Mouse (Mus musculus): Measurements from ENCODE around the gene Slc13a5. TPM values are rescaled to one million over a fixed set of nuclear protein-coding genes. Genes with fewer than 3 reads are reported as not detected.

The Slc13a5 gene
- total and polyA plus RNA-seq, 3 experiments: not detected

- Histone ChIP-seq H3K27ac (ENCODE audit: control insufficient read depth, low read depth, low read length) (no peak overlapping the region), H3K36me3 (ENCODE audit: control insufficient read depth in 1 of 2, insufficient read depth in 2 of 2, low read length in 2 of 2) (no peaks in the 10 kb centered on the region), H3K9ac (ENCODE audit: control insufficient read depth, low read depth, low read length, poor library complexity, severe bottlenecking) (no peak overlapping the region), H3K27me3 (ENCODE audit: control insufficient read depth in 1 of 2, insufficient read depth in 2 of 2, low read length in 2 of 2) (peaks cover 33 to 41% of the 10 kb centered on the region in 2 experiments), H3K4me1 (ENCODE audit: control insufficient read depth in 1 of 2, insufficient read depth in 2 of 2, low read length in 2 of 2) (no peaks in the 10 kb centered on the region), H3K9me3 (replicated peaks; ENCODE audit: insufficient read depth, low read length) (no peaks in the 10 kb centered on the region), H3K79me2 (ENCODE audit: control insufficient read depth, insufficient read depth, low read length, poor library complexity) (no peaks in the 10 kb centered on the region), H3K4me3 (ENCODE audit: control insufficient read depth in 1 of 2, insufficient read depth in 1 of 2, low read depth in 2 of 2, low read length in 2 of 2) (no peak overlapping the region)
- DNase-seq (ENCODE audit: low read depth, low spot score): no peak
- no peak for TF ChIP-seq ETS1 (IDR thresholded peaks at IDR 0.05; ENCODE audit: low read depth, low read length)
- TF ChIP-seq MAX (IDR thresholded peaks at IDR 0.05; ENCODE audit: low read length): no peak
- TF ChIP-seq HCFC1 (IDR thresholded peaks at IDR 0.05; ENCODE audit: low read depth, low read length): no peak
- TF ChIP-seq TCF12 (IDR thresholded peaks at IDR 0.05; ENCODE audit: low read depth, low read length): no peak
- TF ChIP-seq NELFE (IDR thresholded peaks at IDR 0.05; ENCODE audit: low read depth, low read length): no peak
- TF ChIP-seq TBP (IDR thresholded peaks at IDR 0.05; ENCODE audit: low read depth, low read length): no peak
- no peak for TF ChIP-seq POLR2A (IDR thresholded peaks at IDR 0.05; ENCODE audit: control insufficient read depth in 1 of 2, insufficient read depth in 1 of 2, low read depth in 1 of 2, low read length in 2 of 2, poor library complexity in 1 of 2)
- TF ChIP-seq ZMIZ1 (IDR thresholded peaks at IDR 0.05; ENCODE audit: low read depth, low read length): no peak
- TF ChIP-seq MYC (IDR thresholded peaks at IDR 0.05; ENCODE audit: low read depth, low read length): no peak
- no peak for TF ChIP-seq MAZ (IDR thresholded peaks at IDR 0.05; ENCODE audit: low read depth, low read length)
- TF ChIP-seq NRF1 (IDR thresholded peaks at IDR 0.05; ENCODE audit: insufficient read depth, low read depth, low read length, poor library complexity, severe bottlenecking): no peak
- no peak for TF ChIP-seq MYB (IDR thresholded peaks at IDR 0.05; ENCODE audit: low read depth, low read length)
- no peak for TF ChIP-seq KAT2A (conservative IDR thresholded peaks at IDR 0.05; ENCODE audit: low read depth, low read length)
- TF ChIP-seq GATA1 (IDR thresholded peaks at IDR 0.05; ENCODE audit: low read depth, low read length): no peak
- no peak for TF ChIP-seq ZKSCAN1 (IDR thresholded peaks at IDR 0.05; ENCODE audit: low read depth, low read length)
- no peak for TF ChIP-seq ZNF384 (IDR thresholded peaks at IDR 0.05; ENCODE audit: low read depth, low read length)
Observed at GRCm38 (mm10) chr11:72232991-72233390, 34.0 kb downstream of the Slc13a5 start.

- H3K9me3 ChIP-seq (replicated peaks; ENCODE audit: insufficient read depth, low read length): no peaks in the 10 kb centered on the region
- no peak overlapping the region for H3K27ac ChIP-seq (ENCODE audit: control insufficient read depth, low read depth, low read length)
- DNase-seq (ENCODE audit: low read depth, low spot score): no peak
- TF ChIP-seq KAT2A (conservative IDR thresholded peaks at IDR 0.05; ENCODE audit: low read depth, low read length): no peak
- no peak for TF ChIP-seq POLR2AphosphoS2 (IDR thresholded peaks at IDR 0.05; ENCODE audit: low read length)
- no peak for TF ChIP-seq USF1 (IDR thresholded peaks at IDR 0.05; ENCODE audit: low read depth, low read length)
- TF ChIP-seq ZNF384 (IDR thresholded peaks at IDR 0.05; ENCODE audit: low read depth, low read length): no peak
- no peak for TF ChIP-seq POLR2A (IDR thresholded peaks at IDR 0.05; ENCODE audit: control insufficient read depth in 1 of 2, insufficient read depth in 1 of 2, low read depth in 1 of 2, low read length in 2 of 2, poor library complexity in 1 of 2)
- TF ChIP-seq GABPA (IDR thresholded peaks at IDR 0.05; ENCODE audit: low read depth, low read length): no peak
- no peak for TF ChIP-seq SIN3A (IDR thresholded peaks at IDR 0.05; ENCODE audit: low read length)
- TF ChIP-seq TCF12 (IDR thresholded peaks at IDR 0.05; ENCODE audit: low read depth, low read length): no peak
- no peak for TF ChIP-seq UBTF (IDR thresholded peaks at IDR 0.05; ENCODE audit: borderline replicate concordance, insufficient read depth, low read depth, low read length)
- TF ChIP-seq CTCF (IDR thresholded peaks at IDR 0.05 in 2 of 3, conservative IDR thresholded peaks at IDR 0.05 in 1 of 3; ENCODE audit: control insufficient read depth in 1 of 3, insufficient read depth in 1 of 3, low read depth in 2 of 3, low read length in 3 of 3, poor library complexity in 1 of 3, severe bottlenecking in 1 of 3): no peak
- TF ChIP-seq MAFK (IDR thresholded peaks at IDR 0.05; ENCODE audit: borderline replicate concordance, low read depth, low read length): no peak
- TF ChIP-seq ELF1 (IDR thresholded peaks at IDR 0.05; ENCODE audit: low read depth, low read length): no peak
- no peak for TF ChIP-seq POLR2AphosphoS5 (IDR thresholded peaks at IDR 0.05; ENCODE audit: borderline replicate concordance, low read depth, low read length)
- no peak for TF ChIP-seq ZMIZ1 (IDR thresholded peaks at IDR 0.05; ENCODE audit: low read depth, low read length)
- TF ChIP-seq NRF1 (IDR thresholded peaks at IDR 0.05; ENCODE audit: insufficient read depth, low read depth, low read length, poor library complexity, severe bottlenecking): no peak
- TF ChIP-seq EP300 (IDR thresholded peaks at IDR 0.05; ENCODE audit: low read depth in 1 of 2, low read length in 2 of 2): no peak
- TF ChIP-seq ETS1 (IDR thresholded peaks at IDR 0.05; ENCODE audit: low read depth, low read length): no peak
- no peaks in the 10 kb centered on the region for H3K79me2 ChIP-seq (ENCODE audit: control insufficient read depth, insufficient read depth, low read length, poor library complexity)
- H3K9ac ChIP-seq (ENCODE audit: control insufficient read depth, low read depth, low read length, poor library complexity, severe bottlenecking): no peak overlapping the region
- H3K4me1 ChIP-seq (ENCODE audit: control insufficient read depth in 1 of 2, insufficient read depth in 2 of 2, low read length in 2 of 2): no peaks in the 10 kb centered on the region
- H3K4me3 ChIP-seq (ENCODE audit: control insufficient read depth in 1 of 2, insufficient read depth in 1 of 2, low read depth in 2 of 2, low read length in 2 of 2): no peak overlapping the region
- peaks cover 33 to 42% of the 10 kb centered on the region in 2 experiments for H3K27me3 ChIP-seq (ENCODE audit: control insufficient read depth in 1 of 2, insufficient read depth in 2 of 2, low read length in 2 of 2)
- H3K36me3 ChIP-seq (ENCODE audit: control insufficient read depth in 1 of 2, insufficient read depth in 2 of 2, low read length in 2 of 2): no peaks in the 10 kb centered on the region
Observed at GRCm38 (mm10) chr11:72232068-72232467, 35.0 kb downstream of the Slc13a5 start.

All from MEL (cell line).